Mouse (Mus musculus) bone marrow macrophage, adult 2 months (primary cell): ENCODE results near the gene Coro7.

Experiments used
- CTCF ChIP-seq: IDR thresholded peaks from 2 replicates; pipeline ENCODE4 v1.5.1; 2012; ENCODE audit warnings: low read depth, mild to moderate bottlenecking, low read length, moderate library complexity
- POLR2A ChIP-seq: IDR thresholded peaks from 2 replicates; pipeline ENCODE4 v1.6.1; 2012; ENCODE audit warnings: mild to moderate bottlenecking, low read depth, low read length, borderline replicate concordance

GRCm38 (mm10) chr16:4682628-4683179 lies 3.1 kb upstream of the Coro7 start:
- no peak for TF ChIP-seq CTCF
- no peak for TF ChIP-seq POLR2A
